Mouse (Mus musculus) retina, postnatal 1 day (tissue): ENCODE results near the gene Ror1.

Experiments
- DNase-seq: peaks from one replicate; pipeline ENCODE4 v3.0.0-alpha.2; 2012

The Ror1 gene

GRCm38 (mm10) chr4:100398079-100398478, 302.5 kb downstream of the Ror1 start:
- no peak for DNase-seq

DNA sequence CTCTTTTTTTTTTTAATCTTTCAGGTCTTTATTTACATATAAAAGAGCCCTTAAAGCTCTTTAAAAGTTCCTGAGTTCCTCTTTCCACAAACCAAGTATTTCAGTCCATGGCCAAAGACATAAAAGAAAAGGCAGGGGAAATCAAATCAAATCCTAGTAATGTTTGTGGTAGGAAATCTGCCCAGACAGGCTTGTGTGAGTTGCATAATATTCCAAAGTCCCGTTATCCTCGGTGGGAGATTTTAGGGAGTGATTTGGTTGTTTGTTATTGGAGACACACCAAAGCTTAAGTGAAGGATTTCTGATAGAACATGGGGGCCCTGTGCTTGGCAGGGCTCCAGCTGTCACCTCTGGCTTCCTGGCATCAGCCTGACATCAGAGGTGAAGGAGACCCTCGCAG, 305.5 kb downstream of the Ror1 start:
- DNase-seq, result no peak

DNA sequence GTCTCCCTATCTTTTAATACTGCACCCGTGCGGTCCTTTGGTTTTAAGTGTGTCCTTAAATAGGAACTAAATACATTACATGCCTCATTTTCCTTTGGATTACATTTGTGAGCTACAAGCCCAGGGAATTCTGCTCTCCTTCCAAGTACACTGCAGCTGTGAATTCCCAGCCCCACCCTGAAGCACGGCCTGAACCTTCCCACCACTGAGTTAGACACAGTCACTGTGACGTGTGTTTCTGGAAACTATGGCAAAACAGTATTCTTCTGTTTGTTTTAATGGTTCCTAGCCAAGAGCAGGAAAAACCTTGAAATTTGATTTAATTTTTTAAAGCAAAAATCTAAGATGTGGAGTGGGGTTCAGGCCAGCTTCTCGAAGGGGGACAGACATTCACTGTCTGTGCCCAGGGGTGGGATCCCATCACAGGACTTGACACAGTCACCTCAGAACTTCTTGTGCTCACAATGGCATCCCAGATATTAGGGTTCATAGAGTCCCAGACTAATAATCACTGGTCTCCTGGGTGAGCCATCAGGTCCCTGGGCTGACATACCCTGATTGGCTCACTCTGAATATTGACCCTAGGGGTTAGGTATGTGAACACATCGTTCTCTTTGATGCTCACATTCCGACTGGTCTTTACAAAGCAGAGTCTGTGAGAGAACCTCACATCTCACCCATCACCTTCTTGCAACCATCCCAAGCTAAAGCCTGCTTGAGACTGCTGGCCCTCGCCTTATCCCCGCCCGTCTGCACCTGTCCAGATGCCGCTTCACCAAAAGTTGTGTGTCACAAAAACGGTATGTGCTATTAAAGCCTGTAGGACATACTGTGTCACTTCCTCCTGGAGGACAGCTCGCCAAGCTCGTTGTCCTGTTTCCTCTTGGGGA, 306.2 kb downstream of the Ror1 start:
- DNase-seq, result no peak

GRCm38 (mm10) chr4:100407261-100407874, 311.8 kb downstream of the Ror1 start:
- DNase-seq, result peak; percentile 95

- DNase-seq, result no peak
These were observed 313.9 kb downstream of the Ror1 start for GRCm38 (mm10) chr4:100409521-100409920.

DNA sequence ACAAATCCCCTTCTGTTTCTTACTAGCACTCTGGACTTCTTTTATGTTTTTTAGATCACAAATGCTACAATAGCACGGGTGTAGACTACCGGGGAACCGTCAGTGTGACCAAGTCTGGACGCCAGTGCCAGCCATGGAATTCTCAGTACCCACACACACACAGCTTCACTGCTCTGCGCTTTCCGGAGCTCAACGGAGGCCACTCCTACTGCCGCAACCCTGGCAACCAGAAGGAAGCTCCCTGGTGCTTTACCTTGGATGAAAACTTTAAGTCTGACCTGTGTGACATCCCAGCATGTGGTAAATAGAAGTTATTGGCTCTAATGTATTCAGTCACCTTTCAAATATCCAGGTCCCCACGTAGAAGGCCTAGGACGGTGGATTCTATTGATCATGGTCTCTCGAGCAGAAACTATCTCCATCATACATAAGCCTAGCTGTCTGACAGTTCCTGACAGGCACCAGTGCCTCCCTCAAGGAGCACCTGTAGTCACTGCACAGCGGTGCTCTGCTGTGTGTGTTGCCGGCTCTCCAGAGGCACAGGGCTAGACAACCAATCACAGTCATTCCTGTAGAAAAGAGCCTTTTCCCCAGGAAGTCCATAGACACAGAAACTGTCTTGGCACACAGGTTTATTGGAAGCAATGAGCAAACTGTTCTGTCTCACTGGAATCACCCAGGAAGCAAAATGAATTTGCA, 316.4 kb downstream of the Ror1 start:
- DNase-seq, result peak; percentile 41

GRCm38 (mm10) chr4:100422756-100423155, 327.2 kb downstream of the Ror1 start:
- DNase-seq, result no peak

GRCm38 (mm10) chr4:100426101-100426500, 330.5 kb downstream of the Ror1 start:
- DNase-seq, result no peak

DNA sequence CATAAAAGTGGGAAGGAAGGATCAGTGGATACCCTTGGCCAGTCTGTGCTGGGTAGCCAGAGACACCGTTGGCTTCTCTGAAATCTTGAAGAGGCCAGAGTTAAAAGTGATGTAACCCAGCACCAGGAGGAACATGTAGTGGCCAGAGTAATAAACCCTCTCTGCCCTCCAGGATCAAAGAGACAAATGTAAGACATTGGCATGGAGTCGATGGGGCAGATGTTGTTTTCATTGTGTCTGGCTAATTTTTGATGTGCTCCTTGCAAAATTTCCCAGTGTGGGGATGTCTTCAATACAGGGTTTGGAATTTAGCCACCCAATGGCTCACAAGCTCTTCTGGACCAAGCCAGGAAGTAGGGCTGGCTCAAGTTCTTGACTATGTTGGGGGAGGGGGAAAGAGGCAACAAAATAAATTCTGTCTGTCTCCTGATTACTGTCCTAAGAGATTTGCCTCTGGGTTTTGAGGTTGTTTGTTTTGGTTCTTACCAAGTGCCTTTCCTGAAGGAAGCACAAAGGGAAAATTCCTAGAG, 333.8 kb downstream of the Ror1 start:
- no peak for DNase-seq

DNA sequence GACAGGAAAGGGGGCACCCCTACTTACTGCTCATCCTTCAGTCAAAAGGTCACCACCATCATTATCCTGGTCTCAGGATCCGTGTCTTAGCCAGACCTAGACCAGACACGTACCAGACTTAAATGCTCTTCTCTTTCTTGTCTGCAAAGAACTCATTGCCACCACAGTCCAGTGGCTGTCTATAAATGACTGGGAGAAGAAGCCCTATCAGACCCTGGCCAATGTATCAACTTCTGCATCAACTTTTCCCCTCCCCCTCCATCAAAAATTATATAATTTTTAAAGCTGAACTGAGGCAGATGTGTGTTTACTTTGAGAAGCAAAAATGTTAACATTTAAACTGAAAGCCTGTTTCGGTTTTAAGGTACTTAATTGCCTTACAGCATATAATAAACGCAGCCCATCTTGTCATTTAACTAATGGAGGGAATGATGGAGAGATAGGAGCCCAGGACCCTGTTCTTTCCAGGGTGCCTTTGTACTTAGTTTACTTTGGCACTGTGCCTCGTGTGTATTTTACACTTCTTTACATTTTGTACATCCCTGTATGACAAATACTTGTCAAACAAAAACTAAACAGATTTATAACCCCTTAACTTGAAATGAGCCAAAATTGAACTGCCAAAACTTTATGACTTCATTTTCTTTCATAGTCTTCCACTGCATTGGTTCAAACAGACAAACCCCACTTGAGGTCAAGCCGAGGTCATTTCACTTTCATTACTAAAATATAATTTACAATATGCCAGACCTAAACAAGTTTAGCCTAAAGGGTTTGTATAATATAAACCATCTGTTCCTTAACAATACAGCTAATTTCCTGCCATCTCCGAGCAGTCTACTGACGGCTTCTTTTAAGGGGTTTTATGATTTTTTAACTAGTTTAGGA, 339.9 kb downstream of the Ror1 start:
- no peak for DNase-seq

DNA sequence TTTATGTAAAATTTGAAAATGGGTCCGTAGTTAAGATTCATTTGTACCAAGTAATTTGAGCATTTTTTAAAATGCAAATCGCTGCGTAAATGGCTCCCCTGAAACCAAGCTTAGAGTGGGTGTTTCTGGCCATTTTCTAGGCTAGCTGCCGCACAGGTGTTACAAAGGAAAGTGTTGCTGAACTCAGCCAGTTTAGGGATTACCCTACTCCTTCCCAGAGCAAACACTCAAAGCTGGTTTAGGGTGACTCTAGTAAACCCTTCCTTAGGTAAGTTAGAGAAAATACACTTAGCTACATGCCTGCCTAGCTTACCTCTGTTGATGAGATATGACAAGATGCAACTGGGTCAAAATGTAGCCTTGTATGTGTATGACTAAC, 340.6 kb downstream of the Ror1 start:
- DNase-seq, result no peak

GRCm38 (mm10) chr4:100446897-100447296, 351.3 kb downstream of the Ror1 start:
- no peak for DNase-seq

DNA sequence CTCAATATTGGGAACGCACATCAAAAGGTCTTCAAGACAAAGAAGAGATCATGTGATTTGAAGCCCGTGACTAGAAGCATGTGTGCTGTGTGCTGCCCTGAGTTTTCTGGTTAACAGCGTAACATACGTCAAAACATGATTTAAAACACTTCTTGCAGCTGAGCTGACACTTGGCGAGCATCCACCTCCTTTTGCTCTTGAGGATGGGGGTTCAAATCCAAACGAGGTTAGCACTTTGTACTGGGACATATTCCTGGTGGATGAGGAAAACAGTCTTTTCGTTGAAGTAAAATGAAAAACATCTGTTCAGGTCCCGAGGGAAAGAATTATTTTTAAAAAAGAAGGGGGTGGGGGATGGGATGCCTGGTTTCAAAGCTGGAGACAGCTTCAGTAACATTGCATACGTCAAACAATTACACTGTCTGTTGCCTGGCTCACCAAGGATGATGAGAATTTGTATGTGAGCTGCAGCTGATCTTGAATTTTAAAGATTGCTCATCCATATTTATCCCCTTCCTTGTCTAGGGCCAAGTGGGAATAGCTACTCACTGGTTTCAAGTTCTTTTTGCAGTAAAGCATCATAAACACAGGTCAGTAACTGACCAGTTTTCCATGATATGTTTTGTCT, 367.0 kb downstream of the Ror1 start:
- DNase-seq, result no peak

DNA sequence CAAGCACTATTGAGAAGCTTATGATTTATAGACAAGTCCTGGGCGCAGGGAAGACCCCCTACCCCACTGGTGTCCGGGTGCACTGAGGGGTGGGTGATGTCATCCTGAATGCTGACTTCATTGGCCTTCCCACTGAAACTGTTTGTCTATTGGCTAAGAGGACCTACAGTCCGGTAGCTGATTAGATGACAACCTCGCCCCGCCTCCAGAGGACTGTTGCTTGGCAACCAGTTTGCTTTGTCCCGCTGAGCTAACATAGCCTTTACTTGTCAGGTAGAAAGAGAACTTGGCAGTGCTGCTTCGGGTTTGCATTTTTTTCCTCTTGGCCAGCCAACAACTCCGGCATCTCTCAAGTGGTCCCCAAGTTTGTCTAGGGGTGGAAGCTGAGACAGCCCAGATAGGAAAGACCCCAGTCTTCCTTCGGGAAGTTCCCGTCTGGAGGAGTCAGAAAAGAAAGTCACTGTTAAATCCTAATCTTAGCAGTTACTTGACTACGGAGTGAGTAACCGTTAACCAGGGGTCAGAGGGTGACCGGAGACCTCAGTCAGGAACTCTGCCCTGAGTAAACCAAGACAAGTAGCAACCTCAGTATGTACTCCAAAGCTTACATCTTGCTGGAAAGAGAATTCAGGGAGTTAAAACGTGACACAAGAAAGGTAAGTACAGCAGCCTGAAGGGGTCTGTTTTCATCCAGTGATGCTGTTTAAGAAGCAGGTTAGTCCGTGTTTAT, 383.2 kb downstream of the Ror1 start, which contains the start of gene Ube2u:
Gene Ube2u (plus strand): TSS at position 258 of the 730 bp plus-strand sequence.
- peak; percentile 85 for DNase-seq

- no peak for DNase-seq
These were observed 392.9 kb downstream of the Ror1 start for GRCm38 (mm10) chr4:100488447-100488846.
